ENCODE assay signal across 31 mouse cellular contexts in genomic region chr5:31853831-31854230, GRCm38 (mm10).
DNase-seq lines count a peak whose midpoint lies in the region; ATAC-seq and TF ChIP-seq lines count a peak whose summit lies in the region.
"Had no signal": no experiment of that assay in that cellular context is flagged by ENCODE, and none has a peak within 500 bp of the region (broad histone marks: within the 10 kb centered on the region; RNA-seq: fewer than 3 reads in every experiment).

No protein-coding gene starts in this region.

- no peak for TF ChIP-seq CTCF in forebrain, postnatal 0 days (IDR thresholded peaks at IDR 0.05; ENCODE audit: low read depth)

- DNase-seq in cerebellum, adult 11-12 months, result peak; percentile 8
- no peak for DNase-seq in cerebellum, adult 11 months
- peak; percentile 32 for DNase-seq in cerebellum, adult 9-10 months
- no peak for DNase-seq in cerebellum, postnatal 14 days
- no peak for DNase-seq in forebrain, postnatal 0 days
- DNase-seq in cerebellum, postnatal 36 days, result peak; percentile 12 to 19
- DNase-seq in gastrocnemius, adult 8-10 months (ENCODE audit: low spot score in 2 of 2), result no peak
- DNase-seq: adrenal gland, postnatal 10 days; adrenal gland, postnatal 36 days; B cell, adult 2 months; embryo, embryonic 11 days; gastrocnemius, postnatal 14 days; heart, adult 18-20 months; heart, postnatal 14 days; heart, postnatal 4 days; kidney, adult 18-20 months; kidney, adult 9 months had no signal

- no peaks in the 10 kb centered on the region for H3K27me3 ChIP-seq in forebrain, postnatal 0 days (ENCODE audit: insufficient read depth, low read length)
- no peaks in the 10 kb centered on the region for H3K27me3 ChIP-seq in forebrain, embryonic 13.5 days
- H3K27me3 ChIP-seq: CH12.LX; embryonic facial prominence, embryonic 13.5 days; heart, embryonic 13.5 days; Patski had no signal

- H3K4me3 ChIP-seq in forebrain, postnatal 0 days (ENCODE audit: low read depth, low read length), result no peak overlapping the region
- H3K4me3 ChIP-seq in forebrain, embryonic 13.5 days, result no peak overlapping the region
- H3K4me3 ChIP-seq: embryonic facial prominence, embryonic 10.5 days; embryonic facial prominence, embryonic 13.5 days; forebrain, embryonic 10.5 days; heart, embryonic 10.5 days; heart, embryonic 13.5 days had no signal

- no peak overlapping the region for H3K9ac ChIP-seq in forebrain, postnatal 0 days
- no peak overlapping the region for H3K9ac ChIP-seq in forebrain, embryonic 13.5 days
- H3K9ac ChIP-seq: embryonic facial prominence, embryonic 13.5 days; heart, embryonic 13.5 days; hindbrain, embryonic 14.5 days had no signal

- no peaks in the 10 kb centered on the region for H3K4me1 ChIP-seq in forebrain, postnatal 0 days (ENCODE audit: insufficient read depth)
- H3K4me1 ChIP-seq in forebrain, embryonic 13.5 days, result no peaks in the 10 kb centered on the region
- H3K4me1 ChIP-seq: embryonic facial prominence, embryonic 10.5 days; embryonic facial prominence, embryonic 13.5 days; forebrain, embryonic 10.5 days; heart, embryonic 10.5 days; heart, embryonic 13.5 days had no signal

- no peak for ATAC-seq in forebrain, postnatal 0 days
- no peak for ATAC-seq in forebrain, embryonic 13.5 days
- ATAC-seq: forebrain, embryonic 14.5 days; hindbrain, postnatal 0 days; inflammation-experienced regulatory T-cells, adult 6 months; intestine, embryonic 16.5 days; Patski had no signal

- 95% methylated on average over 1 of the region's 1 CpGs for WGBS in forebrain, postnatal 0 days
- WGBS in forebrain, embryonic 13.5 days, result 96% methylated on average over 1 of the region's 1 CpGs

- no peak overlapping the region for H3K4me2 ChIP-seq in forebrain, postnatal 0 days (ENCODE audit: low read depth)
- no peak overlapping the region for H3K4me2 ChIP-seq in forebrain, embryonic 13.5 days
- H3K4me2 ChIP-seq: embryonic facial prominence, embryonic 13.5 days; heart, embryonic 13.5 days; hindbrain, embryonic 14.5 days had no signal

- H3K36me3 ChIP-seq in forebrain, postnatal 0 days (ENCODE audit: insufficient read depth), result no peaks in the 10 kb centered on the region
- H3K36me3 ChIP-seq in forebrain, embryonic 13.5 days (ENCODE audit: poor library complexity, severe bottlenecking), result no peaks in the 10 kb centered on the region
- H3K36me3 ChIP-seq: embryonic facial prominence, embryonic 10.5 days; embryonic facial prominence, embryonic 13.5 days; forebrain, embryonic 10.5 days; G1E; heart, embryonic 13.5 days had no signal

- 0 out of 2 replicates have a peak overlapping the region, but pooled peaks have one; percentile 9 for H3K27ac ChIP-seq in forebrain, postnatal 0 days (ENCODE audit: low read depth, low read length)
- no peak overlapping the region for H3K27ac ChIP-seq in forebrain, embryonic 13.5 days
- H3K27ac ChIP-seq: embryonic facial prominence, embryonic 10.5 days; embryonic facial prominence, embryonic 13.5 days; forebrain, embryonic 10.5 days; heart, embryonic 10.5 days; heart, embryonic 13.5 days; hindbrain, embryonic 14.5 days; hindbrain, postnatal 0 days had no signal

- no peaks in the 10 kb centered on the region for H3K9me3 ChIP-seq in forebrain, postnatal 0 days (ENCODE audit: low read length)
- H3K9me3 ChIP-seq in forebrain, embryonic 13.5 days (replicated peaks), result no peaks in the 10 kb centered on the region
- H3K9me3 ChIP-seq: embryonic facial prominence, embryonic 10.5 days; forebrain, embryonic 10.5 days; G1E; heart, embryonic 10.5 days had no signal

Comparison
In these comparisons a context has a peak if more than half of its experiments do, and no peak if none do; other contexts are left out.
1. DNase-seq: peak in cerebellum, adult 11-12 months (single experiment), cerebellum, adult 9-10 months (single experiment) and cerebellum, postnatal 36 days (2 of 2); none in cerebellum, adult 11 months (single experiment), cerebellum, postnatal 14 days (0 of 2), forebrain, postnatal 0 days (single experiment) and gastrocnemius, adult 8-10 months (0 of 2).